Mouse (Mus musculus) liver, embryonic 16.5 days (tissue): Measurements from ENCODE around the gene Npat. TPM values are rescaled to one million over a fixed set of nuclear protein-coding genes. Genes with fewer than 3 reads are reported as not detected.

ENCODE experiments used
- ATAC-seq: fragments of 200-750 bp; cut with Nextera tagmentation; 2 replicates; pipeline ENCODE4 v1.8.0; 2017; ENCODE audit warnings: low read depth, mild to moderate bottlenecking, moderate number of reproducible peaks, moderate library complexity
- H3K27ac ChIP-seq: fragments of 300-500 bp; sonication (generic); 2 replicates; pipeline ENCODE4 v1.5.1; 2014; ENCODE audit warnings: mild to moderate bottlenecking, low read length
- H3K27me3 ChIP-seq: fragments of 300-500 bp; sonication (generic); 2 replicates; pipeline ENCODE4 v1.6.1; 2014; ENCODE audit warnings: low read depth, low read length, mixed read lengths; ENCODE audit not compliant: control insufficient read depth, insufficient read depth
- H3K36me3 ChIP-seq: fragments of 300-500 bp; sonication (generic); 2 replicates; pipeline ENCODE4 v1.6.1; 2014; ENCODE audit warnings: mild to moderate bottlenecking; ENCODE audit not compliant: control insufficient read depth, insufficient read depth
- H3K4me1 ChIP-seq: fragments of 300-500 bp; sonication (generic); 2 replicates; pipeline ENCODE4 v1.6.1; 2014; ENCODE audit warnings: low read depth, low read length, mixed read lengths; ENCODE audit not compliant: control insufficient read depth
- H3K4me2 ChIP-seq: fragments of 300-500 bp; sonication (generic); 2 replicates; pipeline ENCODE4 v1.6.1; 2014; ENCODE audit warnings: low read depth, low read length, mixed read lengths
- H3K4me3 ChIP-seq: fragments of 300-500 bp; sonication (generic); 2 replicates; pipeline ENCODE4 v1.5.1; 2014; ENCODE audit warnings: low read depth, mild to moderate bottlenecking, low read length
- H3K9ac ChIP-seq: fragments of 300-500 bp; sonication (generic); 2 replicates; pipeline ENCODE4 v1.6.1; 2014; ENCODE audit warnings: low read depth, low read length
- H3K9me3 ChIP-seq: fragments of 300-500 bp; sonication (generic); replicated peaks from 2 replicates; pipeline ENCODE4 v1.6.1; 2016; ENCODE audit warnings: low read length; ENCODE audit not compliant: control insufficient read depth
- WGBS: fragments of 180-500 bp; shearing (Covaris S2); extraction: QIAGEN DNeasy Blood & Tissue Kit; methylation state at CpG from one replicate; pipeline ENCODE4 v1.1.7; 2014; ENCODE audit not compliant: insufficient replicate concordance; 5-methylcytosine and 5-hydroxymethylcytosine counted together
- polyA plus RNA-seq: library from polyadenylated mRNA; unstranded; fragments of >200 nt; fragmentation: Nextera tagmentation; extraction: Ambion mirVana; gene quantifications from 2 replicates; pipeline ENCODE4 v1.2.1, GENCODE M21; 2015

The Npat gene
- 6.9 and 7.6 TPM in 2 replicates for polyA plus RNA-seq

DNA sequence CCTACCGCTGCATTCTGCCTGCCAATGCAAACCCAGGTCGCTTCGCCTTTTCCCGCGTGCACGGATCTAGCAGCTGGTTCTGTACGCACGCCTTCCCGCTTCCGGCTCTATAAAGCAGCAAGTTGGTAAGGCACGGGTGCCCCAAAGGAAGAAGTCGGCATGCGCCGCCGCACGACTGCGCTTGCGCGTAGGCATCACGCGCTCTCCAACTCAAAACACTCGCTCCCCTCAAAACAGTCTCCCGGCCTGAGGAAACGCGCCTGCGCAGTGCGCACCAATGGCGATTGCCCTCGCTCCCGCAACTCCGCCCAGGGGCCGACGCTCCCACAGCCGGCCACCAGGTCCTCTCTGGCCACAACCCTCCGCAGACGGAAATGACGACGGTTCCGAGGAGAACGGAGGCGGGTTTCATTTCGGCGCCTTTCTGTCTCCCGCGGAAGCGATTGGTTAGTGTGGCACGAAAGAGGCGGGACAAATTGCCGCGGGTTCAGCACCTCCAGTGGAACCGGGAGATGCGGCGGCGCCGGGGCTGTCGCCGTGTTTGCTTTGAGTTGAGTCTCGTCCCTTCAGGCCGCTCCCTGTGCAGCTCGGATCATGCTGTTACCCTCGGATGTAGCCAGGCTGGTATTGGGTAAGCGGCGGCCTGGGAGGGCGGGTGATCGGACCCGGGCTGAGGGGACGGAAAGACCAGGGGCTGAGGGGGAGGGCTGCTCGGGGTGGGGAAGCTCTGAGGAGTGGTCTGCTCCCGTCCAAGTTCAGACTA is at the start of gene Npat, which contains the start of gene Atm:
Npat (plus strand) TSS at position 490 of the 763 bp plus-strand sequence.
Atm (minus strand) TSS at position 183 of the 763 bp plus-strand sequence.
- H3K27ac ChIP-seq = peak within 1 kb of the TSS; percentile 90
- H3K9me3 ChIP-seq = no peaks in the 10 kb centered on the region
- peak; percentile 98 for ATAC-seq
- under 1% methylated on average over 69 of the region's 69 CpGs for WGBS
- peak within 1 kb of the TSS; percentile 90 for H3K9ac ChIP-seq
- no peaks in the 10 kb centered on the region for H3K36me3 ChIP-seq
- H3K4me3 ChIP-seq = peak within 1 kb of the TSS; percentile 90
- H3K27me3 ChIP-seq = no peaks in the 10 kb centered on the region
- peaks cover 6% of the 10 kb centered on the region for H3K4me1 ChIP-seq
- H3K4me2 ChIP-seq = peak within 1 kb of the TSS; percentile 99

DNA sequence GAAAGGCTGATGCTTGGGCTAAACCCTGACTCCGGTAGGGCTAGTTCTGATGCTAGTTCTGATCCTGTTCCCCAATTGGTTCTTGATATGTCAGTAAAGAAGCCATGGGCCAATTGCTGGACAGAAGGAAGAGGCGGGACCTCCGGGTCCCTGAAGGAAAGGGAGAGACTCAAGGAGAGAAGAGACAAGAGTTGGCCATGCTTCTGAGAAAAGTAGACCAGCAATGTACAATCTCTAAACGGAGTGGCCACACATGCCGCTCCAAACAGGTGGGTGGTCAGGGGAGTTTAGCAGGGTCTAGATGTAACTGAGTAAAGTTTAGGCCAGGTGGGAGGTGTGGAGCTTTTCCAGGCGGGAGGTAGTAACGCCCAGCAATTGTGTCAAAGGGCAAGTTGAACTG is 28.8 kb upstream of the Npat start:
- ATAC-seq = no peak
- Histone ChIP-seq H3K4me1 (no peaks in the 10 kb centered on the region), H3K4me2 (no peak overlapping the region), H3K9ac (no peak overlapping the region), H3K9me3 (no peaks in the 10 kb centered on the region), H3K36me3 (no peaks in the 10 kb centered on the region), H3K4me3 (no peak overlapping the region), H3K27ac (no peak overlapping the region), H3K27me3 (no peaks in the 10 kb centered on the region)
- WGBS = 73% methylated on average over 7 of the region's 7 CpGs

DNA sequence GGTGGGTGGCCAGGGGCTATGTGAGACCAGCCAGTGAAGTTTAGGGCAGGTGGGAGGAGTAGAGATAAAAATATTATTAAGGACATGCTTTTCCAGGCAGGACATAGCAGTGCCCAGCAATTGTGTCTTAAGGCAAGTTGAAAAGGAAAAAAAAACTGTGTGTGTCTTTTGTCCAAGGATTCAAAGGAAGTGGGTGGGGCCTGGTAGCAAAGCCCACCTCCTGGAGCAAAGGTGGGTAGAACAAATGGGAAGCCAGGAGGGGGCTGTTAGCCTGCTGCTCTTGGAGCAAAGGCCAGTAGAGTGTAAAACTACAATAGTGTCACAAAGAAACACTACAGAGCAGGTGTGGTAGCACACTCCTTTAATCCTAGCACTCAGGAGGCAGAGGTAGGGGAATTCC is 22.8 kb upstream of the Npat start:
- no peaks in the 10 kb centered on the region for H3K36me3 ChIP-seq
- H3K27me3 ChIP-seq = no peaks in the 10 kb centered on the region
- H3K4me3 ChIP-seq = no peak overlapping the region
- H3K4me2 ChIP-seq = no peak overlapping the region
- no peak overlapping the region for H3K9ac ChIP-seq
- no peaks in the 10 kb centered on the region for H3K4me1 ChIP-seq
- ATAC-seq = no peak
- no peaks in the 10 kb centered on the region for H3K9me3 ChIP-seq
- H3K27ac ChIP-seq = no peak overlapping the region

DNA sequence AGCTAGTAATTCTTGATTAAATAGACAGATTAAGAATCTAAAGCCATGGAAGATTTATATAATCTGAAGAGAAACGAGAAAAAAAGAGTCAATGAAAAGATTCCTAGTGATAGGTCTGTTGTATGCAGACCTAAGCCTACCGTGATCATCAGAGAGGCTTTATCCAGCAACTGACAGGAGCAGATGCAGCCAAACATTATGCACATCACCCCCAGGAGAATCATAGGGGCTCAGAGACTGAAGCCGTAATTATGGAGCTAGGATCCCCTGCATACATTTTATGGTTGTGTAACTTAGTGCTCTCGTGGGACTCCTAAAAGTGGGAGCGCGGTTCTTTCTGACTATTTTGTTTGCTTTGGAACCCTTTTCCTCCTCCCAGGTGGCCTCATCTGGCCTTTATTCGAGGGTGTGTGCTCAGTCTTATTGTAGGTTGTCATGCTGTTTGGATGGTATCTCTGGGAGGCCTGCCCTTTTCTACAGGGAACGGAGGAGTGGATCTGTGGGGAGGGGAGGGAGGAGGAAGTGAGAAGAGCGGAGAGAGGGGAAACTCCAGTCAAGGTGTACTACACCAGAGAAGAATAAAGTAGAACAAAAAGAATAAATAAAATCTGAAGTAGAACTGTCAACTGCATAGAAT is 19.4 kb upstream of the Npat start:
- WGBS = 76% methylated on average over 9 of the region's 9 CpGs
- no peaks in the 10 kb centered on the region for H3K9me3 ChIP-seq

GRCm38 (mm10) chr9:53535416-53536320 is 1.2 kb upstream of the Npat start:
- Histone ChIP-seq H3K27me3 (no peaks in the 10 kb centered on the region), H3K27ac (peak overlapping the region; percentile 90), H3K36me3 (no peaks in the 10 kb centered on the region), H3K9ac (peak overlapping the region; percentile 73), H3K4me3 (peak overlapping the region; percentile 90), H3K4me2 (peak overlapping the region; percentile 99), H3K4me1 (peaks cover 6% of the 10 kb centered on the region), H3K9me3 (no peaks in the 10 kb centered on the region)
- ATAC-seq = no peak
- WGBS = 9% methylated on average over 17 of the region's 17 CpGs

More for the DNA sequence above, 19.4 kb upstream of the Npat start:
- no peak overlapping the region for H3K4me2 ChIP-seq
- H3K27me3 ChIP-seq = no peaks in the 10 kb centered on the region
- H3K9ac ChIP-seq = no peak overlapping the region
- H3K4me3 ChIP-seq = no peak overlapping the region
- H3K4me1 ChIP-seq = no peaks in the 10 kb centered on the region
- no peaks in the 10 kb centered on the region for H3K36me3 ChIP-seq
- ATAC-seq = no peak
- H3K27ac ChIP-seq = no peak overlapping the region

DNA sequence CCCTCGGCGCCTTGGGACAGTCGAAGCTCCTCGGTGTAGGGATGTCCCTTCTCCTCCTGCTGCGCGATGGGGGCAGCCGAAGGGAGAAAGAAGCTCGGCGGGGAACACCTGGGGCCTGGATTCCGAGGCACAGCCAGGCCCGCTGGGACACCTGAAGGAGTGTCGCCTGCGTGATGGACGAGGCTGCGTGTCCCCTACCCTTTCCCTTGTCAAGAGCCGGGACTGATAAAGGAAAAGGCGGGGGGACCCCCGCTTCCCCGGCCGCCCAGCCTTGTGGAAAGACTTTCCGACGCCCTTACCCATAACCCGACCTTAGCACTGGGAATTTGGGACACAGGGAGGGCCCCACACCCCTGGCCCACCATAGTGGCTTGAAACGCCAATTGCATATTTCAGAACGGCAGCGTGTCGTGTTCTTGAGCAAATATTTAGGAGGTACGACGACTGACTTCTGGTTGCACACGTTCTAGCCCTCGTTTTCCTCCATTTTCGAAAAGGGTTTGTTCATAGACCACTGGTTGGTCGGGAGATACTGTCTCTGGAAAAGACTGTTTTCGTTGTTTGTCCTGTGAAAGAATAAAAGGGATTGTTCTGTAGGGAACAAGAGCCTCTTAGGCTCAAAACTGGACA is 604 bp downstream of the Npat start:
- under 1% methylated on average over 32 of the region's 34 CpGs for WGBS
- Histone ChIP-seq H3K27ac (peak overlapping the region; percentile 90), H3K4me3 (peak overlapping the region; percentile 90), H3K4me2 (peak overlapping the region; percentile 82), H3K9ac (peak overlapping the region; percentile 90), H3K27me3 (no peaks in the 10 kb centered on the region), H3K9me3 (no peaks in the 10 kb centered on the region), H3K4me1 (peaks cover 6% of the 10 kb centered on the region), H3K36me3 (no peaks in the 10 kb centered on the region)
- peak; percentile 4 for ATAC-seq

DNA sequence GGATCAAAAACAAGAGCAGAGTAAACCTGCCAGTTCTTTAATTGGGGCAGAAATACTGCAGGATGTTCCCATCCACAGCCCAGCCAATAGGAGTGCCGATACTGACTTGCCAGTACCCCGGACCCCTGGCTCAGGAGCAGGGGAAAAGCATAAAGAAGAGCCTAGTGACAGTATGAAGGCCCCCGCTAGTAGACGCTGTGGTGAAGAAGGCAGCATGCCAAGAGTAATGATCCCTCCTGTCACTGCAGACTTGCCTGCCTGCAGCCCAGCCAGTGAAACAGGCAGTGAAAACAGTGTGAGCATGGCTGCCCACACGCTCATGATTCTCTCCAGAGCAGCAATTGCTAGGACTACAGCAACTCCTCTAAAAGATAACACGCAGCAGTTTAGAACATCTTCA is 33.8 kb downstream of the Npat start:
- Histone ChIP-seq H3K4me3 (no peak overlapping the region), H3K27ac (no peak overlapping the region), H3K4me1 (no peaks in the 10 kb centered on the region), H3K9me3 (no peaks in the 10 kb centered on the region), H3K36me3 (peaks cover 44% of the 10 kb centered on the region), H3K27me3 (no peaks in the 10 kb centered on the region), H3K9ac (no peak overlapping the region), H3K4me2 (no peak overlapping the region)
- ATAC-seq = no peak
- WGBS = 84% methylated on average over 6 of the region's 6 CpGs

- no peak overlapping the region for H3K4me3 ChIP-seq
- H3K4me1 ChIP-seq = no peaks in the 10 kb centered on the region
- WGBS = 74% methylated on average over 7 of the region's 7 CpGs
- H3K4me2 ChIP-seq = no peak overlapping the region
- no peak overlapping the region for H3K27ac ChIP-seq
- no peak for ATAC-seq
- H3K27me3 ChIP-seq = no peaks in the 10 kb centered on the region
- H3K9ac ChIP-seq = no peak overlapping the region
- H3K9me3 ChIP-seq = no peaks in the 10 kb centered on the region
- H3K36me3 ChIP-seq = peaks cover 33% of the 10 kb centered on the region
These were observed 35.9 kb downstream of the Npat start for GRCm38 (mm10) chr9:53572516-53573307.
